In genomic region chr14:74516451-74516850, GRCm38 (mm10) we compare ENCODE assay signal across 15 mouse cellular contexts.
"Had no signal": no experiment of that assay in that cellular context is flagged by ENCODE, and none has a peak within 500 bp of the region (broad histone marks: within the 10 kb centered on the region; RNA-seq: fewer than 3 reads in every experiment).

No protein-coding gene starts in this region.

- DNase-seq: gastrocnemius, adult 2 months; gastrocnemius, postnatal 10 days; gastrocnemius, postnatal 25 days; heart, adult 11 months; heart, adult 2 months; heart, postnatal 14 days; heart, postnatal 36 days; kidney, adult 11 months; kidney, adult 2 months; kidney, postnatal 10 days; kidney, postnatal 25 days; kidney, postnatal 4 days; left cerebral cortex, postnatal 4 days had no signal

- ATAC-seq: hindbrain, postnatal 0 days; intestine, embryonic 16.5 days had no signal
